Mouse (Mus musculus) CH12.LX (cell line): ENCODE measurements at regions not wholly inside any gene's neighbourhood (a gene's known extent, or its start where the extent isn't known, plus 50 kb on each side); places are given as distances from the start of the nearest gene placed in this dataset.

ENCODE experiments used
- DNase-seq: peaks from one replicate; pipeline ENCODE4 v3.0.0-alpha.2; 2013; ENCODE audit errors: extremely low read depth
- H3K27ac ChIP-seq: 2 replicates; pipeline ENCODE4 v1.5.1; 2012; ENCODE audit warnings: low read depth, mild to moderate bottlenecking, control low read depth, moderate library complexity; ENCODE audit not compliant: insufficient read depth
- H3K27me3 ChIP-seq: replicated peaks from 2 replicates; pipeline ENCODE3; 2012; ENCODE audit warnings: inconsistent platforms
- H3K36me3 ChIP-seq, 2 experiments: replicated peaks in 1 of 2; 2 replicates each; pipeline versions ENCODE3 to v1.6.1; 2012; ENCODE audit warnings: inconsistent platforms in 1 of 2, low read length in 1 of 2, mild to moderate bottlenecking in 1 of 2, mixed read lengths in 1 of 2, moderate library complexity in 1 of 2; ENCODE audit not compliant: control insufficient read depth in 1 of 2, insufficient read depth in 1 of 2
- H3K4me1 ChIP-seq, 2 experiments: 2 replicates each; pipeline ENCODE4 v1.6.1; 2012; ENCODE audit warnings: inconsistent platforms in 1 of 2, moderate library complexity in 1 of 2; ENCODE audit not compliant: insufficient read depth in 2 of 2, control insufficient read depth in 1 of 2
- H3K4me2 ChIP-seq: 2 replicates; pipeline ENCODE4 v1.6.1; 2012; ENCODE audit warnings: low read depth, mild to moderate bottlenecking, control low read depth; ENCODE audit not compliant: poor library complexity, insufficient read depth, severe bottlenecking
- H3K4me3 ChIP-seq, 3 experiments: fragments of 150-350 bp in 1 of 3; sonication (generic) in 1 of 3; replicated peaks in 1 of 3; 2 replicates each; pipeline versions ENCODE3 to v1.5.1; 2011 to 2012; ENCODE audit warnings: low read depth in 2 of 3, low read length in 2 of 3, mild to moderate bottlenecking in 2 of 3, moderate library complexity in 2 of 3, control low read depth in 1 of 3, improper control_type of control experiment in 1 of 3, inconsistent platforms in 1 of 3, mixed read lengths in 1 of 3; ENCODE audit not compliant: poor library complexity in 1 of 3
- H3K79me2 ChIP-seq: replicated peaks from 2 replicates; pipeline ENCODE4 v1.6.1; 2012; ENCODE audit warnings: mild to moderate bottlenecking, moderate library complexity; ENCODE audit not compliant: control insufficient read depth, poor library complexity, insufficient read depth, severe bottlenecking; ENCODE audit errors: extremely low read depth
- H3K9ac ChIP-seq: 2 replicates; pipeline ENCODE4 v1.6.1; 2012; ENCODE audit warnings: low read depth, mild to moderate bottlenecking, control low read depth, moderate library complexity; ENCODE audit not compliant: insufficient read depth
- H3K9me3 ChIP-seq: replicated peaks from 2 replicates; pipeline ENCODE3; 2012; ENCODE audit warnings: low read length, inconsistent platforms, mixed read lengths
- BHLHE40 ChIP-seq: IDR thresholded peaks from 2 replicates; pipeline ENCODE4 v1.6.1; 2011; ENCODE audit warnings: mild to moderate bottlenecking, low read depth, low read length, improper control_type of control experiment
- CHD1 ChIP-seq: IDR thresholded peaks from 2 replicates; pipeline ENCODE4 v1.6.1; 2012; ENCODE audit warnings: low read depth, low read length, improper control_type of control experiment, inconsistent platforms
- CTCF ChIP-seq, 2 experiments: IDR thresholded peaks in 1 of 2; conservative IDR thresholded peaks in 1 of 2; 2 replicates each; pipeline ENCODE4 v1.5.1; 2011 to 2012; ENCODE audit warnings: low read depth in 2 of 2, low read length in 2 of 2, improper control_type of control experiment in 1 of 2, inconsistent platforms in 1 of 2, mild to moderate bottlenecking in 1 of 2, moderate library complexity in 1 of 2
- E2F4 ChIP-seq: IDR thresholded peaks from 2 replicates; pipeline ENCODE4 v1.6.1; 2011; ENCODE audit warnings: low read depth, low read length, improper control_type of control experiment; ENCODE audit not compliant: insufficient replicate concordance
- ELF1 ChIP-seq: IDR thresholded peaks from 2 replicates; pipeline ENCODE4 v1.6.1; 2014; ENCODE audit warnings: low read depth, mild to moderate bottlenecking, inconsistent platforms, low read length, improper control_type of control experiment
- ETS1 ChIP-seq: conservative IDR thresholded peaks from 2 replicates; pipeline ENCODE4 v1.6.1; 2012; ENCODE audit warnings: low read depth, mild to moderate bottlenecking, inconsistent platforms, low read length, improper control_type of control experiment, moderate library complexity
- GABPA ChIP-seq: IDR thresholded peaks from 2 replicates; pipeline ENCODE4 v1.6.1; 2012; ENCODE audit warnings: low read depth, low read length, improper control_type of control experiment, inconsistent platforms; ENCODE audit not compliant: insufficient replicate concordance
- HCFC1 ChIP-seq: IDR thresholded peaks from 2 replicates; pipeline ENCODE4 v1.6.1; 2012; ENCODE audit warnings: low read depth, mild to moderate bottlenecking, inconsistent platforms, low read length, improper control_type of control experiment
- JUN ChIP-seq: IDR thresholded peaks from 2 replicates; pipeline ENCODE4 v1.6.1; 2011; ENCODE audit warnings: low read depth, mild to moderate bottlenecking, low read length, improper control_type of control experiment, moderate library complexity; ENCODE audit not compliant: insufficient read depth
- MAZ ChIP-seq: IDR thresholded peaks from 2 replicates; pipeline ENCODE4 v1.6.1; 2012; ENCODE audit warnings: low read depth, mild to moderate bottlenecking, inconsistent platforms, low read length, improper control_type of control experiment, moderate library complexity
- MXI1 ChIP-seq: IDR thresholded peaks from 2 replicates; pipeline ENCODE4 v1.6.1; 2011; ENCODE audit warnings: mild to moderate bottlenecking, low read depth, low read length, improper control_type of control experiment
- NELFE ChIP-seq: IDR thresholded peaks from 2 replicates; pipeline ENCODE4 v1.6.1; 2011; ENCODE audit warnings: low read depth, low read length, improper control_type of control experiment
- NRF1 ChIP-seq: IDR thresholded peaks from 2 replicates; pipeline ENCODE4 v1.6.1; 2014; ENCODE audit warnings: low read depth, mild to moderate bottlenecking, inconsistent platforms, low read length, improper control_type of control experiment, moderate library complexity
- POLR2A ChIP-seq: IDR thresholded peaks from 2 replicates; pipeline ENCODE4 v1.6.1; 2011; ENCODE audit warnings: low read depth, mild to moderate bottlenecking, improper control_type of control experiment, low read length
- POLR2AphosphoS2 ChIP-seq: IDR thresholded peaks from 2 replicates; pipeline ENCODE4 v1.6.1; 2011; ENCODE audit warnings: low read depth, low read length, improper control_type of control experiment
- RCOR1 ChIP-seq: conservative IDR thresholded peaks from 2 replicates; pipeline ENCODE4 v1.6.1; 2012; ENCODE audit warnings: low read depth, mild to moderate bottlenecking, inconsistent platforms, low read length, improper control_type of control experiment
- SMC3 ChIP-seq: IDR thresholded peaks from 2 replicates; pipeline ENCODE4 v1.6.1; 2011; ENCODE audit warnings: low read depth, low read length, improper control_type of control experiment
- TBP ChIP-seq: conservative IDR thresholded peaks from 2 replicates; pipeline ENCODE4 v1.6.1; 2011; ENCODE audit warnings: low read depth, low read length, improper control_type of control experiment
- TCF12 ChIP-seq: IDR thresholded peaks from 2 replicates; pipeline ENCODE4 v1.6.1; 2014; ENCODE audit warnings: low read depth, mild to moderate bottlenecking, inconsistent platforms, low read length, improper control_type of control experiment
- UBTF ChIP-seq: IDR thresholded peaks from 2 replicates; pipeline ENCODE4 v1.6.1; 2012; ENCODE audit warnings: low read depth, mild to moderate bottlenecking, inconsistent platforms, low read length, improper control_type of control experiment, moderate library complexity
- USF1 ChIP-seq: IDR thresholded peaks from 2 replicates; pipeline ENCODE4 v1.6.1; 2014; ENCODE audit warnings: low read depth, mild to moderate bottlenecking, inconsistent platforms, low read length, improper control_type of control experiment
- USF2 ChIP-seq: conservative IDR thresholded peaks from 2 replicates; pipeline ENCODE4 v1.6.1; 2011; ENCODE audit warnings: low read depth, low read length, improper control_type of control experiment
- ZMIZ1 ChIP-seq: IDR thresholded peaks from 2 replicates; pipeline ENCODE4 v1.6.1; 2012; ENCODE audit warnings: low read depth, mild to moderate bottlenecking, inconsistent platforms, low read length, improper control_type of control experiment
- ZNF384 ChIP-seq: IDR thresholded peaks from 2 replicates; pipeline ENCODE4 v1.6.1; 2012; ENCODE audit warnings: low read depth, low read length, improper control_type of control experiment, inconsistent platforms
- dilution Hi-C: fragments of 300-500 bp; cut with MboI; formaldehyde crosslinking; loops from 2 replicates; pipeline ENCODE4 v1.14.3; 2020; ENCODE audit warnings: low sequenced_read_pairs; ENCODE audit not compliant: extremely low pct_unique_long_range_greater_than_20kb, extremely low pct_ligation_motif_present
- in situ Hi-C: fragments of 300-500 bp; cut with MboI; formaldehyde crosslinking; loops from 3 replicates; pipeline ENCODE4 v1.14.3; 2019; ENCODE audit warnings: low sequenced_read_pairs, low pct_ligation_motif_present, low pct_unique_long_range_greater_than_20kb, mixed read lengths

DNA sequence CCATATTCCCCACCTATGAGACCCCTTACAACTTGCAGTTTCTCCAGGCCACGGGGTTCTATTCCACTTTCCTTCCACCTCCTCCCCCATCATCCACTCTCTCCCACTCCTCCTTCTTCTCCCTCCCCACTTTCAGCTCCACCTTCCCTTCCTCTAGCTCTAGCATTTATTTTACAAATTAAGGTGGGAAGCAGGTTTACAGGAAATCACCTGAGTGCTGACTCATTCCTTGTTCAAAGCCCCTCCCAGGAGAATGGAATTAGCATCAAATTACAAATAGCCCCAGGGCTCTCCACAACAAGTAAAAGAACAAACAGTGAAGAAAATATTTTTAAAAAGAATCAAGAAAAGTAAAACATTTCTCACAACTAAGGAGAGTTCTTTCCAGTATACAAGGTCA, 94.3 kb downstream of the Il20rb start:
- no peaks in the 10 kb centered on the region for H3K36me3 ChIP-seq
- H3K79me2 ChIP-seq = no peaks in the 10 kb centered on the region
- TF ChIP-seq NRF1 (no peak), HCFC1 (no peak), ELF1 (no peak), TCF12 (no peak), GABPA (no peak), TBP (no peak), UBTF (no peak)
- TF ChIP-seq, all 38 proteins: peak for 0
- H3K27me3 ChIP-seq = peaks cover 57% of the 10 kb centered on the region
- H3K9me3 ChIP-seq = no peaks in the 10 kb centered on the region
- dilution Hi-C loops (no loop called here), in situ Hi-C loops (no loop called here)
- DNase-seq = no peak
- H3K9ac ChIP-seq = no peak overlapping the region
- no peaks in the 10 kb centered on the region; a peak in 1 of 4 replicates for H3K4me1 ChIP-seq
- H3K27ac ChIP-seq = no peak overlapping the region
- no peak overlapping the region for H3K4me3 ChIP-seq
- H3K4me2 ChIP-seq = no peak overlapping the region

- dilution Hi-C loops (no loop called here), in situ Hi-C loops (no loop called here)
- DNase-seq = no peak
- no peak for TF ChIP-seq USF1
- TF ChIP-seq USF2 = no peak
- no peak for TF ChIP-seq JUN
- no peak for TF ChIP-seq SMC3
- no peak for TF ChIP-seq ZMIZ1
- TF ChIP-seq NELFE = no peak
- no peak for TF ChIP-seq CTCF (conservative IDR thresholded peaks at IDR 0.05 in 1 of 2, IDR thresholded peaks at IDR 0.05 in 1 of 2; ENCODE audit: low read depth in 2 of 2, low read length in 2 of 2)
- TF ChIP-seq MXI1 = no peak
- TF ChIP-seq ZNF384 = no peak
- TF ChIP-seq E2F4 = no peak
- no peak for TF ChIP-seq CHD1
- no peak for TF ChIP-seq RCOR1
- no peak for TF ChIP-seq POLR2AphosphoS2
- TF ChIP-seq POLR2A = no peak
- TF ChIP-seq MAZ = no peak
- no peak for TF ChIP-seq BHLHE40
- TF ChIP-seq ETS1 = no peak
- Histone ChIP-seq H3K4me2 (no peak overlapping the region), H3K9ac (no peak overlapping the region), H3K36me3 (no peaks in the 10 kb centered on the region), H3K9me3 (no peaks in the 10 kb centered on the region), H3K79me2 (no peaks in the 10 kb centered on the region), H3K27ac (no peak overlapping the region), H3K4me1 (no peaks in the 10 kb centered on the region; a peak in 1 of 4 replicates), H3K27me3 (peaks cover 57% of the 10 kb centered on the region), H3K4me3 (no peak overlapping the region)
Measured at GRCm38 (mm10) chr9:100391566-100392213, 94.9 kb downstream of the Il20rb start.
